Mouse (Mus musculus) neural tube, embryonic 11.5 days (tissue): ENCODE results near the gene Abtb2. TPM values are rescaled to one million over a fixed set of nuclear protein-coding genes. Genes with fewer than 3 reads are reported as not detected.

Source experiments
- ATAC-seq: fragments of 200-750 bp; cut with Nextera tagmentation; 2 replicates; pipeline ENCODE4 v1.8.0; 2017; ENCODE audit warnings: moderate number of reproducible peaks, mild to moderate bottlenecking, moderate TSS enrichment, moderate library complexity; ENCODE audit not compliant: insufficient read depth, low FRiP score, low TSS enrichment
- DNase-seq: peaks from one replicate; pipeline ENCODE4 v3.0.0-alpha.2; 2015; ENCODE audit warnings: low spot score
- H3K27ac ChIP-seq: fragments of 300-500 bp; sonication (generic); 2 replicates; pipeline ENCODE4 v1.5.1; 2014; ENCODE audit warnings: low read depth, mild to moderate bottlenecking, low read length
- H3K27me3 ChIP-seq: fragments of 300-500 bp; sonication (generic); 2 replicates; pipeline ENCODE4 v1.6.1; 2014; ENCODE audit warnings: mild to moderate bottlenecking, low read length, mixed read lengths; ENCODE audit not compliant: control insufficient read depth, insufficient read depth
- H3K36me3 ChIP-seq: fragments of 300-500 bp; sonication (generic); 2 replicates; pipeline ENCODE4 v1.6.1; 2014; ENCODE audit warnings: mild to moderate bottlenecking, low read length, moderate library complexity, mixed read lengths; ENCODE audit not compliant: control insufficient read depth, insufficient read depth
- H3K4me1 ChIP-seq: fragments of 300-500 bp; sonication (generic); 2 replicates; pipeline ENCODE4 v1.6.1; 2014; ENCODE audit warnings: low read length, mixed read lengths; ENCODE audit not compliant: control insufficient read depth, insufficient read depth
- H3K4me2 ChIP-seq: fragments of 300-500 bp; sonication (generic); 2 replicates; pipeline ENCODE4 v1.6.1; 2014; ENCODE audit warnings: low read depth, mild to moderate bottlenecking, moderate library complexity
- H3K4me3 ChIP-seq: fragments of 300-500 bp; sonication (generic); 2 replicates; pipeline ENCODE4 v1.5.1; 2014; ENCODE audit warnings: low read depth, low read length
- H3K9ac ChIP-seq: fragments of 300-500 bp; sonication (generic); 2 replicates; pipeline ENCODE4 v1.6.1; 2014; ENCODE audit warnings: mild to moderate bottlenecking, low read length
- H3K9me3 ChIP-seq: fragments of 300-500 bp; sonication (generic); 2 replicates; pipeline ENCODE4 v1.6.1; 2016; ENCODE audit warnings: low read length; ENCODE audit not compliant: control insufficient read depth
- WGBS: fragments of 180-500 bp; shearing (Covaris S2); extraction: QIAGEN DNeasy Blood & Tissue Kit; methylation state at CpG from one replicate; pipeline ENCODE4 v1.1.7; 2014; 5-methylcytosine and 5-hydroxymethylcytosine counted together
- polyA plus RNA-seq: library from polyadenylated mRNA; unstranded; fragments of >200 nt; fragmentation: Nextera tagmentation; extraction: Ambion mirVana; gene quantifications from 2 replicates; pipeline ENCODE4 v1.2.1, GENCODE M21; 2014

Abtb2 gene
- polyA plus RNA-seq, 1 experiment from 2014 or later = 15.6 TPM

DNA sequence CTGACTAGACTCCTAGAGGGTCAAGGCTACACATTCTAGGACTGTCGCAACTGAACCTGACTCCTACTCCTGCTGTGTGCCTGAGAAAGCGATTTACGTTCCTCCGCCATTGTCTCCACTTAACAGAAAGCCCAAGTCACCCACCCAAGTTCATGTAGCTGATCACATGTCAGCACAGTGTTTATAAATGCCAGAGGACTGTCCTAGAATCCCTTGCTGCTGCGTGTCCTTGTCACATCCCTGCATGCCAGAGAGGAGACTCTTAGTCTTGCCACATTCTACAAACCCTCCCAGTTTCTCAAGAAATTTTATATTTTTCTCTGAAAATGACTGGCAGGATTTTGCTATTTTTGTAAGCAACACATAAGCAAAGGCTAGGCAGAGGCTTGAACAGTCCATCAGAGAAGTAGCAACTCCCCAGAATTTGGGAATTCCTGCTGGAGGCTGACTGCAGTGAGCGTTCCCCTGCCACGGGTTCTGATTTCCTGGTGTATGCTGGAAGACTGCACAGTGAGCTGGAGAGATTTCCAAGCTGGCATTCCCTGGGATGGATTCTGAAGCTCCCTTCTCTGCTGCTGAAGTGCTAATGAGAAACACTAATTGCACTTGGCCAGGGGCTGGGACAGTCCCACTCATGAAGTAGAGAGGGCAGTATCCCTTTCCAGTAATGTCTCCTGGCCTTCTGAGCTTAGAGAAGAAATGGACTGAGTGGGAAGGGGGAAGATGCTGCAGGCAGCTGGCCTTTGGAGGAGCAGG, 111.7 kb downstream of the Abtb2 start:
- Histone ChIP-seq H3K9ac (no peak overlapping the region), H3K4me2 (no peak overlapping the region), H3K9me3 (no peaks in the 10 kb centered on the region), H3K36me3 (no peaks in the 10 kb centered on the region), H3K27ac (0 out of 2 replicates have a peak overlapping the region, but pooled peaks have one; percentile 8), H3K4me1 (peaks cover 10% of the 10 kb centered on the region; the same call in 1 of the 2 replicates), H3K4me3 (no peak overlapping the region), H3K27me3 (no peaks in the 10 kb centered on the region)
- no peak for ATAC-seq
- WGBS = 61% methylated on average over 7 of the region's 7 CpGs
- DNase-seq = no peak

- no peak overlapping the region for H3K9ac ChIP-seq
- H3K27me3 ChIP-seq = no peaks in the 10 kb centered on the region
- DNase-seq = no peak
- no peaks in the 10 kb centered on the region for H3K9me3 ChIP-seq
- no peak overlapping the region for H3K4me3 ChIP-seq
- no peak overlapping the region for H3K27ac ChIP-seq
- no peaks in the 10 kb centered on the region; the same call in 1 of the 2 replicates for H3K36me3 ChIP-seq
- H3K4me1 ChIP-seq = peaks cover 10% of the 10 kb centered on the region; the same call in 1 of the 2 replicates
- 79% methylated on average over 6 of the region's 6 CpGs for WGBS
- no peak overlapping the region for H3K4me2 ChIP-seq
- no peak for ATAC-seq
Measured at GRCm38 (mm10) chr2:103678433-103678832, 112.3 kb downstream of the Abtb2 start.

GRCm38 (mm10) chr2:103680364-103681110, 114.4 kb downstream of the Abtb2 start:
- Histone ChIP-seq H3K4me1 (peaks cover 10% of the 10 kb centered on the region; the same call in 1 of the 2 replicates), H3K27me3 (no peaks in the 10 kb centered on the region), H3K9me3 (no peaks in the 10 kb centered on the region), H3K27ac (no peak overlapping the region), H3K9ac (no peak overlapping the region), H3K4me3 (no peak overlapping the region), H3K36me3 (no peaks in the 10 kb centered on the region; the same call in 1 of the 2 replicates), H3K4me2 (no peak overlapping the region)
- 79% methylated on average over 9 of the region's 9 CpGs for WGBS
- DNase-seq (no peak), ATAC-seq (no peak)

GRCm38 (mm10) chr2:103681149-103681548, 115.0 kb downstream of the Abtb2 start:
- Histone ChIP-seq H3K27ac (no peak overlapping the region), H3K36me3 (no peaks in the 10 kb centered on the region; the same call in 1 of the 2 replicates), H3K27me3 (no peaks in the 10 kb centered on the region), H3K4me1 (peaks cover 7% of the 10 kb centered on the region; the same call in 1 of the 2 replicates), H3K9ac (no peak overlapping the region), H3K9me3 (no peaks in the 10 kb centered on the region), H3K4me3 (no peak overlapping the region), H3K4me2 (no peak overlapping the region)
- 85% methylated on average over 5 of the region's 5 CpGs for WGBS
- no peak for DNase-seq
- no peak for ATAC-seq

- 78% methylated on average over 9 of the region's 9 CpGs for WGBS
Measured at GRCm38 (mm10) chr2:103682261-103682722, 116.2 kb downstream of the Abtb2 start.

GRCm38 (mm10) chr2:103682927-103683442, 116.9 kb downstream of the Abtb2 start:
- 78% methylated on average over 9 of the region's 9 CpGs for WGBS
- no peak for ATAC-seq
- no peak overlapping the region for H3K27ac ChIP-seq
- H3K36me3 ChIP-seq = no peaks in the 10 kb centered on the region; the same call in 1 of the 2 replicates
- DNase-seq = no peak
- no peaks in the 10 kb centered on the region for H3K9me3 ChIP-seq
- H3K4me3 ChIP-seq = no peak overlapping the region
- H3K27me3 ChIP-seq = no peaks in the 10 kb centered on the region
- H3K4me2 ChIP-seq = no peak overlapping the region
- no peak overlapping the region for H3K9ac ChIP-seq
- 0 out of 2 replicates have a peak, but pooled peaks cover 2% of the 10 kb centered on the region for H3K4me1 ChIP-seq

More at GRCm38 (mm10) chr2:103682261-103682722, 116.2 kb downstream of the Abtb2 start:
- Histone ChIP-seq H3K9ac (no peak overlapping the region), H3K4me1 (peaks cover 4% of the 10 kb centered on the region; the same call in 1 of the 2 replicates), H3K27me3 (no peaks in the 10 kb centered on the region), H3K9me3 (no peaks in the 10 kb centered on the region), H3K4me3 (no peak overlapping the region), H3K36me3 (no peaks in the 10 kb centered on the region; the same call in 1 of the 2 replicates), H3K4me2 (no peak overlapping the region), H3K27ac (no peak overlapping the region)
- DNase-seq (no peak), ATAC-seq (no peak)

- Histone ChIP-seq H3K4me1 (no peaks in the 10 kb centered on the region), H3K27ac (no peak overlapping the region), H3K36me3 (no peaks in the 10 kb centered on the region; the same call in 1 of the 2 replicates), H3K4me3 (no peak overlapping the region), H3K9me3 (no peaks in the 10 kb centered on the region), H3K9ac (no peak overlapping the region), H3K27me3 (no peaks in the 10 kb centered on the region), H3K4me2 (no peak overlapping the region)
- no peak for DNase-seq
- ATAC-seq = no peak
- whole genome bisulfite sequencing = 93% methylated on average over 2 of the region's 2 CpGs
Measured at GRCm38 (mm10) chr2:103684431-103684830, 118.3 kb downstream of the Abtb2 start.

GRCm38 (mm10) chr2:103684926-103685577, 118.9 kb downstream of the Abtb2 start:
- ATAC-seq = no peak
- Histone ChIP-seq H3K27ac (no peak overlapping the region), H3K9me3 (no peaks in the 10 kb centered on the region), H3K27me3 (no peaks in the 10 kb centered on the region), H3K36me3 (no peaks in the 10 kb centered on the region; the same call in 1 of the 2 replicates), H3K4me1 (no peaks in the 10 kb centered on the region), H3K4me3 (no peak overlapping the region), H3K9ac (no peak overlapping the region), H3K4me2 (no peak overlapping the region)
- 72% methylated on average over 7 of the region's 7 CpGs for WGBS
- no peak for DNase-seq
